Mouse (Mus musculus) monocyte, adult 2 months (primary cell): ENCODE measurements around the gene Olfr1097.

ENCODE experiments used
- DNase-seq, 2 experiments: peaks; one replicate each; pipeline ENCODE4 v3.0.0; 2022; ENCODE audit warnings: low spot score in 2 of 2, low read depth in 1 of 2

The Olfr1097 gene

DNA sequence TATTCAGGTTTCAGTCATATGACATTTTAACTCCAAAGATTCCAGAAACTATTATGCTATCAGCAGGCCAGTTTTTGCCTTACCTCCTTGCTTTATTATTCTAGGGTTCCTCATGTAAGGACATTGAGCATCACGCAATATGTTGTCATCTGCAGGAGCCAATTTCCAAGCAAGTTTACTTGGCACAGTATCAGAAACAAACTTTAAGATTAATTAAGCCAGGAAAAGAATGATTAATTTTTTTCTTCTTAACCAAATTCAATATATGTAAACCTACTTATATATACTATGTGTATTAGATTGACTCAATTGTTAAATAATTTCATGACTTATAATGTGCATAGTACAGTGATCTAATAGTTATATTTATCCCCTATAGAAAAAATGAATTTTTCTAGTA is at the start of gene Olfr1097:
Gene Olfr1097, minus strand, starts transcription at position 101 of the 400 bp plus-strand sequence.
- DNase-seq: no peak

DNA sequence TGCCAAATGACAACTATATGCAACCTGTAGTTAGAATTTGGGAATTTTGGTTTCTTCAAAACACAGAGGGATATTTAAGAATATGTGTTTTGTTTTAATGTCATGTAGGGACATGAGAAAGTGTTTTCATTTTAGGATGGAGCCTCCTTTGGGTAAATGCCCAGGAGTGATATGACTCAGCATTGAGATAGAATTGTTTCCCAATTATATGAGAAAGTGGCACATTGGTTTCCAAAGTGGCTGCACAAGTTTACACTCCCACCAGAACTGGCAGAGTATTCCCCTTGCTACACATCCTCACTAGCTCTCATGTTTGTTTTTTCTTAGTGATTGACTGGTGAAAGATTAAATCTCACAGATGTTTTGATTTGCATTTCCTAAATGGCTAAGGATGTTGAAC is 34.5 kb upstream of the Olfr1097 start:
- no peak for DNase-seq

DNA sequence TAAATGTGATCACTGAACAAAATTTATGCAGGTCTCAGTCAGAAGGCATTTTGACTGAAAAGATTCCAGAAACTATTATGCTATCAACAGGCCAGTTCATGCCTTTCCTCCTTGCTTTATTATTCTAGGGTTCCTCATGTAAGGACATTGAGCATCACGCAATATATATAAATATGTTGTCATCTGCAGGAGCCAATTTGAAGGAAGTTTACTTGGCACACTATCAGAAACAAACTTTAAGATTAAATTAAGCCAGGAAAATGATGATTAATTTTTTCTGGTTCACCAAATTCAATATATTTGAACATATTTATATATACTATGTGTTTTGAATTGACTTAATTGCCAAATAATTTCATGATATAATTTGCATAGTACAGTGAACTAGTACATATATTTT is 32.4 kb upstream of the Olfr1097 start, which contains the start of gene Olfr1098:
Gene Olfr1098, minus strand, starts transcription at position 101 of the 400 bp plus-strand sequence.
- no peak for DNase-seq

DNA sequence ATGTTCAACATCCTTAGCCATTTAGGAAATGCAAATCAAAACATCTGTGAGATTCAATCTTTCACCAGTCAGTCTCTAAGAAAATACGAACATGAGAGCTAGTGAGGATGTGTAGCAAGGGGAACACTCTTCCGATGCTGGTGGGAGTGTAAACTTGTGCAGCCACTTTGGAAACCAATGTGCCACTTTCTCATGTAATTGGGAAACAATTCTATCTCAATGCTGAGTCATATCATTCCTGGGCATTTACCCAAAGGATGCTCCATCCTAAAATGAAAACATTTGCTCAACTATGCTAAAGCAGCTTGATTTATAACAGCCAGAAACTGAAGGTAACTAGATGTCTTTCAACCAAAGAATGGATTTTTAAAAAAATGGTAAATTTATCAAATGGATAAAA is 13.6 kb upstream of the Olfr1097 start:
- no peak for DNase-seq

DNA sequence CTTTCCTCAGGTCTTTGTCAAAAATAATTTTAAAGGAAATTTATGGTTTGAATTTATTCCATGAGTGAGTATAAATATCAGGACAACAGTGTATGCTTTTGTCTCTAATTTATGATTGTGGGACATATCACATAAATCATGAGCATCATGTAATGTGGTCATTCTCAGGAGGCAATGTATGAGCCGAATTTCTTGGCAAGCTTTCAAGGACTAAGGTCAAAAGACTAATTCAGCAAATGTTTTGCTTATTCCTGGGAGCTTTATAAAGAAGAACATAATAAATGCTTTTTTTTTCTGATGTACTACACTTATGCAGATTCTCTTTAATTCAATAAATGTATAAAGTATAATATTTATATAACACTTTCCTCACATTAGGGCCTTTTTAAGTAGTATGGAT is 17.3 kb downstream of the Olfr1097 start, which contains the start of gene Gm13723:
Gene Gm13723, minus strand, starts transcription at position 101 of the 400 bp plus-strand sequence.
- DNase-seq: no peak

DNA sequence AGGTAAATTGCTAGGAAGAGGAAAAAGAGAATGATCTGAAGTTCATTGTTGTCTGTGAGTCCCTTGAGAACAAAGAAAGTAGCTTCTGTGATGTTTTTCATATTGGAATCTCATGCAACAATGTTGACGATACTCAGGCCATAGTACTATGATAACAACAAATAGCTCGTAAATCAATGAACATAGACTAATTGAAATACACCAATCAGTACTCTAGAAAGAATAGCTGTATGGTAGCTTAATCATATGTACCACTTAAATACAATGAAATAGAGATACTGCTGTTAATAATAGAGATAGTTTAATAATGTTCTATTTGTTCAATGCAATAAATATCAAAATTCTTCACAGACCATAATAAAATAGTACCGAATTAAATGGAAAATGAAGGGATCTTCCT is 40.4 kb downstream of the Olfr1097 start, which contains the start of gene Olfr1095:
Gene Olfr1095, minus strand, starts transcription at position 101 of the 400 bp plus-strand sequence.
- DNase-seq: no peak
